Mouse (Mus musculus) liver, embryonic 14.5 days (tissue): ENCODE results near the gene Cst13. TPM values are rescaled to one million over a fixed set of nuclear protein-coding genes. Genes with fewer than 3 reads are reported as not detected.

Source experiments
- ATAC-seq: fragments of 200-750 bp; cut with Nextera tagmentation; 2 replicates; pipeline ENCODE4 v1.8.0; 2017; ENCODE audit warnings: moderate number of reproducible peaks, mild to moderate bottlenecking, moderate library complexity; ENCODE audit not compliant: insufficient read depth
- DNase-seq, 3 experiments: peaks; one replicate each; pipeline ENCODE4 v3.0.0-alpha.2; 2012 to 2013; ENCODE audit warnings: low read depth in 3 of 3, low spot score in 3 of 3
- H3K27ac ChIP-seq: fragments of 300-500 bp; sonication (generic); 2 replicates; pipeline ENCODE4 v1.5.1; 2014; ENCODE audit warnings: moderate library complexity, mild to moderate bottlenecking, control low read depth, inconsistent platforms
- H3K27me3 ChIP-seq: fragments of 300-500 bp; sonication (generic); 2 replicates; pipeline ENCODE4 v1.6.1; 2014; ENCODE audit warnings: mild to moderate bottlenecking, low read length, moderate library complexity; ENCODE audit not compliant: control insufficient read depth, insufficient read depth
- H3K36me3 ChIP-seq: fragments of 300-500 bp; sonication (generic); replicated peaks from 2 replicates; pipeline ENCODE4 v1.6.1; 2014; ENCODE audit warnings: low read depth; ENCODE audit not compliant: control insufficient read depth, insufficient read depth
- H3K4me1 ChIP-seq, 2 experiments: fragments of 200-500 bp in 1 of 2; fragments of 300-500 bp in 1 of 2; sonication (generic) in 1 of 2; replicated peaks; 2 replicates each; pipeline ENCODE4 v1.6.1; 2012 to 2014; ENCODE audit warnings: antibody characterized with exemption in 1 of 2, inconsistent platforms in 1 of 2, low read length in 1 of 2; ENCODE audit not compliant: control insufficient read depth in 2 of 2, insufficient read depth in 2 of 2
- H3K4me2 ChIP-seq: fragments of 300-500 bp; sonication (generic); 2 replicates; pipeline ENCODE4 v1.6.1; 2014; ENCODE audit warnings: low read depth, mild to moderate bottlenecking, control low read depth, moderate library complexity
- H3K4me3 ChIP-seq, 2 experiments: fragments of 200-500 bp in 1 of 2; fragments of 300-500 bp in 1 of 2; sonication (generic) in 1 of 2; 2 replicates each; pipeline ENCODE4 v1.5.1; 2012 to 2014; ENCODE audit warnings: low read depth in 2 of 2, low read length in 2 of 2, mild to moderate bottlenecking in 2 of 2, control low read depth in 1 of 2, inconsistent platforms in 1 of 2, moderate library complexity in 1 of 2; ENCODE audit not compliant: insufficient read depth in 1 of 2
- H3K9ac ChIP-seq: fragments of 300-500 bp; sonication (generic); replicated peaks from 2 replicates; pipeline ENCODE4 v1.6.1; 2014; ENCODE audit warnings: mild to moderate bottlenecking, control low read depth, moderate library complexity
- H3K9me3 ChIP-seq: fragments of 300-500 bp; sonication (generic); 2 replicates; pipeline ENCODE4 v1.6.1; 2016; ENCODE audit warnings: low read length, mixed read lengths; ENCODE audit not compliant: control insufficient read depth
- CTCF ChIP-seq: IDR thresholded peaks from 2 replicates; pipeline ENCODE4 v1.5.1; 2016; ENCODE audit warnings: antibody characterized with exemption, low read depth, control low read depth
- EP300 ChIP-seq: IDR thresholded peaks from 2 replicates; pipeline ENCODE4 v1.6.1; 2016; ENCODE audit warnings: antibody characterized with exemption, low read depth
- WGBS: fragments of 180-500 bp; shearing (Covaris S2); extraction: QIAGEN DNeasy Blood & Tissue Kit; methylation state at CpG from one replicate; pipeline ENCODE4 v1.1.7; 2014; ENCODE audit not compliant: insufficient replicate concordance; 5-methylcytosine and 5-hydroxymethylcytosine counted together
- polyA plus RNA-seq, 2 experiments: library from polyadenylated mRNA; depleted of rRNA in 1 of 2; stranded (reverse) in 1 of 2; unstranded in 1 of 2; fragments of >200 nt; fragmentation: Nextera tagmentation in 1 of 2; extraction: Ambion mirVana in 1 of 2; gene quantifications; 2 replicates each; pipeline versions ENCODE4 v1.2.1 to v1.2.3; 2012 to 2014

The Cst13 gene
- polyA plus RNA-seq, 2 experiments: not detected

DNA sequence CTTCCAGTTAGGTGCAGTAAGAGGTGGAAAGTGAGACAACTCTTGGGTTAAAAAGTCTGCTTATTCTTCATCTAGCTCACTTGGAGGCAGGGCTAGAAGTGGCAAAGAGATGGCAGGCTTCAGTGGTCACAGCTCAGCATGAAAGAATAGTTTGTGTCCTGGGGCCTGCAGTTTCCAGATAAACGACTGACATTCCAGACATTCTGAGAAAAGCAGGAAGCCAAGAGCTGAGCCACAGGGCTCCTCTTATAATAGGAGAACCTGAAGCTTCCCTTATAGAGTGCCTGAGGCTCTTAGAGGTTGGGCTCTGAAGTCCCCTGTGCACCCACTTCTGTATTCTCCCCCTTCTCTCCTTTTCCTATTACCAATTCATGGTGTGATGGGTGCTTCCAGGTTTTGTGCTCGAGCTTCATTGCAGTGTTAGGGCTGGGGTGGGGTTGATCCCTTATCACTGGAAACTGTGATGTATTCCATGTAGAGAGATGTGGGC, 58.8 kb downstream of the Cst13 start:
- no peak overlapping the region for H3K4me3 ChIP-seq
- no peak overlapping the region for H3K27ac ChIP-seq
- DNase-seq (no peak), ATAC-seq (no peak)
- 2% methylated on average over 2 of the region's 2 CpGs for WGBS
- H3K36me3 ChIP-seq: no peaks in the 10 kb centered on the region
- H3K4me2 ChIP-seq: no peak overlapping the region
- H3K9ac ChIP-seq: no peak overlapping the region
- peaks cover 6 to 17% of the 10 kb centered on the region in 2 experiments; a peak in 3 of 4 replicates for H3K4me1 ChIP-seq
- no peaks in the 10 kb centered on the region; the same call in 1 of the 2 replicates for H3K27me3 ChIP-seq
- no peaks in the 10 kb centered on the region for H3K9me3 ChIP-seq
- TF ChIP-seq EP300 (no peak), CTCF (no peak)

DNA sequence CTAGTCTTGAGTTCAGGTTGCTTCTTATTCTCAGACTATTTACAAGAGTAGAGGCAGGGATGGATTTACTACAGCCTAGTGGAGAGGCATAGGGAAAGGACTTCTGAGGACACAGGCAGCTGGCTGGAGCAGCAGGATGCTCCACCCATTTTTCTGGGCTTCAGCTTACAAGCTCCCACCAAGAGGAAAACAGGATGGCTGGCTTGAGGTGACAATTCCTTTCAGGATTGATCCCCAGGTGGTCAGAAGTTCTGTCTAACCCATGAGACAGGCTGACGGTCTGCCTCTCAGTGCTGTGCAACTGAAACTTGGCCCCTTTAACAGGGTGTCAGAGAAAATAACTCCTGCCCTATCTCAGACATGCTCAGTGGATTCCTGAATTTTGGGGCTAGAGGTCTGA, 59.3 kb downstream of the Cst13 start:
- no peak overlapping the region for H3K27ac ChIP-seq
- no peaks in the 10 kb centered on the region for H3K9me3 ChIP-seq
- DNase-seq (no peak), ATAC-seq (no peak)
- peaks cover 4 to 12% of the 10 kb centered on the region in 2 experiments; a peak in 3 of 4 replicates for H3K4me1 ChIP-seq
- no peaks in the 10 kb centered on the region for H3K36me3 ChIP-seq
- H3K4me2 ChIP-seq: no peak overlapping the region
- no peak overlapping the region for H3K9ac ChIP-seq
- H3K4me3 ChIP-seq: no peak overlapping the region
- no peaks in the 10 kb centered on the region; the same call in 1 of the 2 replicates for H3K27me3 ChIP-seq
- TF ChIP-seq EP300 (no peak), CTCF (no peak)
- WGBS: 56% methylated on average over 1 of the region's 1 CpGs

Other genes starting within 250 kb of the Cst13 start
- 34.8 and 43.9 TPM in 2 replicates for gene Nxt1, start 147.5 kb upstream of the Cst13 start, polyA plus RNA-seq (2012; rRNA removed)
- 61.9 and 63.6 TPM in 2 replicates for gene Nxt1, start 147.5 kb upstream of the Cst13 start, polyA plus RNA-seq (2014; fragmentation: Nextera tagmentation; extraction: Ambion mirVana)
- 3.9 and 5.1 TPM in 2 replicates for gene Gzf1, start 139.1 kb upstream of the Cst13 start, polyA plus RNA-seq (2012; rRNA removed)
- gene Gzf1, start 139.1 kb upstream of the Cst13 start, polyA plus RNA-seq (2014; fragmentation: Nextera tagmentation; extraction: Ambion mirVana): 7.4 and 7.9 TPM in 2 replicates
- 0.30 and 0.36 TPM in 2 replicates for gene Napb, start 87.6 kb upstream of the Cst13 start, polyA plus RNA-seq (2012; rRNA removed)
- 0.09 and 0.14 TPM in 2 replicates for gene Napb, start 87.6 kb upstream of the Cst13 start, polyA plus RNA-seq (2014; fragmentation: Nextera tagmentation; extraction: Ambion mirVana)
- gene Cstl1, start 69.7 kb upstream of the Cst13 start, polyA plus RNA-seq (2012; rRNA removed): not detected in 2 replicates
- gene Cstl1, start 69.7 kb upstream of the Cst13 start, polyA plus RNA-seq (2014; fragmentation: Nextera tagmentation; extraction: Ambion mirVana): not detected in 2 replicates
- not detected in 2 replicates for gene Cst11, start 48.6 kb upstream of the Cst13 start, polyA plus RNA-seq (2012; rRNA removed)
- gene Cst11, start 48.6 kb upstream of the Cst13 start, polyA plus RNA-seq (2014; fragmentation: Nextera tagmentation; extraction: Ambion mirVana): not detected in 2 replicates
- not detected in 2 replicates for gene 8030411F24Rik, start 38.1 kb upstream of the Cst13 start, polyA plus RNA-seq (2012; rRNA removed)
- gene 8030411F24Rik, start 38.1 kb upstream of the Cst13 start, polyA plus RNA-seq (2014; fragmentation: Nextera tagmentation; extraction: Ambion mirVana): not detected in 2 replicates
- gene Cst12, start 30.7 kb upstream of the Cst13 start, polyA plus RNA-seq (2012; rRNA removed): not detected in 2 replicates
- gene Cst12, start 30.7 kb upstream of the Cst13 start, polyA plus RNA-seq (2014; fragmentation: Nextera tagmentation; extraction: Ambion mirVana): not detected in 2 replicates
- gene Cst8, start 21.3 kb upstream of the Cst13 start, polyA plus RNA-seq (2012; rRNA removed): 0.10 TPM in 1 of 2 replicates, not detected in the other
- gene Cst8, start 21.3 kb upstream of the Cst13 start, polyA plus RNA-seq (2014; fragmentation: Nextera tagmentation; extraction: Ambion mirVana): 0.27 TPM in 1 of 2 replicates, not detected in the other
- gene Cst9, start 15.1 kb downstream of the Cst13 start, polyA plus RNA-seq (2012; rRNA removed): 0.09 and 0.11 TPM in 2 replicates
- 0.39 TPM in 1 of 2 replicates, not detected in the other for gene Cst9, start 15.1 kb downstream of the Cst13 start, polyA plus RNA-seq (2014; fragmentation: Nextera tagmentation; extraction: Ambion mirVana)
- gene 9230104L09Rik, start 45.0 kb downstream of the Cst13 start, polyA plus RNA-seq (2012; rRNA removed): not detected in 2 replicates
- not detected in 2 replicates for gene 9230104L09Rik, start 45.0 kb downstream of the Cst13 start, polyA plus RNA-seq (2014; fragmentation: Nextera tagmentation; extraction: Ambion mirVana)
- 93.7 and 106 TPM in 2 replicates for gene Cst3, start 55.6 kb downstream of the Cst13 start, polyA plus RNA-seq (2012; rRNA removed)
- gene Cst3, start 55.6 kb downstream of the Cst13 start, polyA plus RNA-seq (2014; fragmentation: Nextera tagmentation; extraction: Ambion mirVana): 157 and 165 TPM in 2 replicates
- not detected in 2 replicates for gene Gm1330, start 183.2 kb downstream of the Cst13 start, polyA plus RNA-seq (2012; rRNA removed)
- not detected in 2 replicates for gene Gm1330, start 183.2 kb downstream of the Cst13 start, polyA plus RNA-seq (2014; fragmentation: Nextera tagmentation; extraction: Ambion mirVana)
- gene Gm10750, start 197.2 kb downstream of the Cst13 start, polyA plus RNA-seq (2012; rRNA removed): not detected in 2 replicates
- not detected in 2 replicates for gene Gm10750, start 197.2 kb downstream of the Cst13 start, polyA plus RNA-seq (2014; fragmentation: Nextera tagmentation; extraction: Ambion mirVana)